Mouse (Mus musculus) left cerebral cortex, adult 8-10 months (tissue): ENCODE data around the gene Cadm1. TPM values are rescaled to one million over a fixed set of nuclear protein-coding genes. Genes with fewer than 3 reads are reported as not detected.

Experiments used
- DNase-seq, 2 experiments: peaks; one replicate each; pipeline ENCODE4 v3.0.0; 2022; ENCODE audit warnings: low spot score in 2 of 2
- total RNA-seq, 4 experiments: library from RNA; stranded (reverse); gene quantifications; 2 replicates each; pipeline ENCODE4 v1.2.4; 2022

Cadm1 gene
- total RNA-seq, 4 experiments from 2014 or later: 218 to 230 (median 223) TPM

DNA sequence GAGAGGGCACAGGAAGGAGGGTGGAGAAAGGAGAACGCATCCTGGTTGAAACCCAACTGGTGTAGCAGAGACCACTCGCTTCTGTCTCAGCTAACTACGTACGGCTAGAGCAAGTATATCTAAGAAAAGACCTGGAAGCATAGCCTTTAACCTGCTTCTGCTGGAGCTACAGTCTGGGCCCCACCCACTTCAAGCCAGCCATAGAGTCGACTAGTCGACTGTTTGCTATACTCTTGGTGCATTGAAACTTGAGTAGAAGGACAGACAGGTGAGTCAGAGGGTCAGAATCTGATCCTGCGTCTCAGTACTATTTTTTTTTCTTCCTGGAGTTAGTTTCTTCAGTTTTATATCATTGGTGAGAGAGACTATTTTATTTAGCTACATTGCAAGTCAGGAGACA is 78.5 kb downstream of the Cadm1 start:
- no peak for DNase-seq

DNA sequence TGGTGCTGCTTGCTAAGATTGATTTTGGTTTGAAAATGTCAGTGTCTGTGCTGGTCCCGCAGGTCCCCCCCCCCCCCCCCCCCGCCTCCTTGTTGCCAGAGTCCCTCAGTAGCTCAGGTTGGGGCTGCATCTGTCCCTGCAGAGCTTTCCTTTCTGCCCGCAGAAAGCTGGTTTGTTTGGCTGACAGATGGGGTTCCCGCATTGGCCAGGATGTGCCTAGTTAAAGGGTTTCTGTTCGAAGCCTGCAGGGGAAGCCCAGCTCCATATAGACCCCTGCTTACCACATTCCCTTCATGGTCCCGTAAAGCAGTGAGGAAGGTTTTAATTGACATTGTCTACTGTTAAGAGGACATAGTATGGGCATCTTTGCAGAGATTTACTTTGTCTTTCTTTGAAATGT is 78.9 kb downstream of the Cadm1 start:
- no peak for DNase-seq

DNA sequence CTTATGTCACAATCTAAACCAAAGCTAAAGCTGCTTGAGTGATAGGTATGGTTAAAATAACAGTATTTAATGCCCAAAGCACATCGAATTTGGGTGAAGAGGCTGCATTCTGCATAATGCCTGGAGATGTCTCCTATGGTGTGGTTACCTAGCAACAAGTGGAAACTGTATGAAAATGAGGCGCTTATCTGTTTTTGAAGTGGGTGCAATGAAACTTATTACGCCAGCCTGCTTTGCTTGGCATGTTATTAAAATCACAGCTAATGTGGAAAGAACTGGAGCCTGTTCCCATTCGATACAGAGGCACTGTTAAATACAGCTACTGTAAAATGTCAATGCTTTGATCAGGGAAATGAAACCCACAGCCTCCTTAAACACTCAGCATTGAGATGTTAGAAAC is 79.5 kb downstream of the Cadm1 start:
- no peak for DNase-seq

DNA sequence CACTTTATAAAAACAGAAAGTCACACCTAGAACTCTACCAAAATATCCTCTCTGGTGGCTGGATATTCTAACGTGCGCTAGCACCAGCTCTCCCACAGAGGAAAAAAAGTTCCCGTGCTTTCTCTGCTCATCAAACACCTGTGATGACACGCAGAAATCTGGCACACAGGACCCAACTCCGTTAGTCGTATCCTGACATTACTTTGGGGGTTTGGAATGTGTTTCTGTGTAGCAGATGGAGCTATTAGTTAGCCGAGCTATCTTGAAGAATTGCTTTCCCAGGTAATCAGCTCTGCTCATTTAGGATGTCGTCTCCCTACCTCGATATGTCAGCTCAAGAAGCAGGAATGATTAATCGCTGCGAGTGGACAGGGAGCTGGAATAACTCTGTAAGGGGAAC is 80.3 kb downstream of the Cadm1 start:
- no peak for DNase-seq

DNA sequence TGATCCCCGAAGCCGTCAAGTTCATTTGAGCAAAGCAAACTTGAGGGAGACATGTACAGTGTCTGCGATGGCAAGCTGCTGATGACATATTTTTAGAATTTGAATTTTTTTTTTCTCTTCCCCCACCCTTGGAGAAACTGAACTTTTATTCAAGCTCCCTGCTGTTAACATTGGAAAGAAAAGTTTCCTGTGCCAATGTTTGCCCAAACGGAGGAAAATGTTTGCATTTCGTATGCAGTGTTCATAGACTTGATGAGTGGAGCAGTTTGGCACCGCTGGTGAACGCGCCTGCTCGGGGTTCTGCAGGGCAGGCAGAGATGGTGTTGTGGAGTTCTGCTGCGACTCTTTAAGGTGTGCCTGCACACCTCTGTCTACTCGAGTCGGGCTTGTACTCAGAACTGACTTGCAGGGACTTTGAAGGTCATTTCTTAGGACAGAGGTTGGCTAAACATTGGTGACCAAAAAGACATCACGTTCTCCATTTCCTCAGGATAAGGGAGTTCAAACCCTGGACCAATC is 83.0 kb downstream of the Cadm1 start:
- DNase-seq: no peak

DNA sequence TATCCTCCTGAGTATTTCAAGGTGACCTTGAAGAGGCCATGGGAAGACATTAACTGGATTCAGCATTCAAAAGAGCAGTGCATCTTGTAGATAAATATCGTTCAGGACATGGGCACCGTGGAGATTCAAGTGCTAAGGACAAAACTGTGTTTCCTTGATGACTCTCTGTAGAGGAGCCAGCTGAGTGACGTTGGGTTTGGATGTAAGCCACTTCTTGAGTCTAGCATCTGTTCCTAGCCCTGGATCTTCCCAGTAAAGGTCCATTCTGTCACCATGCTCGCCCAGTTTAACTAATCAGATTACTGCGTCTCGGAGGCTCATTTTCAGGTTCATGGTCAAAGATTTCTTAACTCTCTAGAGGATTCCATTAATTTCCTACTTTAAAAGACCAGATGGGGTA is 85.1 kb downstream of the Cadm1 start:
- no peak for DNase-seq

DNA sequence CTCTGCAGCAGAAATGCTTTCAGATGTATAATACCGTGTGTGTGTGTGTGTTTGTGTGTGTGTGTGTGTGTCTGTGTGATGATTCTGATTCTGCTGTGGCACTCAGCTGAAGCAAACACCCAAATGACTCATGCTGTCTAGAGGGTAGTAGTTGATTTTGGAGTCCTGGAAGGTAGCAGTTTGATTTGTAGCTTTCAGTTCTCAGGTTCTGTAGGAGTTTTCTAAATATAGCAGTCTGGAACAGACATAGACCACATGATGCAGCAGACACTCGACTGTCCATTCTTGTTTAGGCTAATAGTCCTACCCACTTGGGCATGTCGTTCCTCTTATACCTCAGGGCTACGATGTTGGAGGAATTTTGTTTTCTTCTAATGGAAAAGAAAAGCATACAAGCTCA is 86.4 kb downstream of the Cadm1 start:
- no peak for DNase-seq

DNA sequence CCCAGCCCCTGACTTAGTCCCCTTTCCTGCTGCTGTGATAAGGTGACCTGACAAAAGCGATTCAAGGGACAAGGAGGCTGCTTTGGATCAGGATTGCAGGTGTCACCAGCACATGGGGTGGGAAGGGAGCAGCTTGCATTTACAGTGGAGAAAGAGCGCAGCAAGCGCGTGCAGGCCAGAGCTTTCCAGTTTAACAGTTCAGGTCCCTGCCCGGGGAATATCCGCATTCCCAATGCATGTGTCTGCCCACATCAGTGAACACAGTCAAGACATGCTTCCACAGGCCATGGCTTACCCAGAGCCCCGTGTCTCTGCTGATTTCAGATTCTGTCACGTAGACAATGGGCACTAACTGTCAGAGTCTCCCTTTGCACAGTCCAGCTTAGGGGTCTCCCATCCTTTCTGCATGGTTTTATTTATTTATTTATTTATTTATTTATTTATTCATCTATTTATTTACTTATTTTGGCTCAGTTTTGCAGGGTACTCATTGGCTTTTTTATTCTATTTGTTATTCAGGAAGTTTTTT is 89.6 kb downstream of the Cadm1 start:
- no peak for DNase-seq

DNA sequence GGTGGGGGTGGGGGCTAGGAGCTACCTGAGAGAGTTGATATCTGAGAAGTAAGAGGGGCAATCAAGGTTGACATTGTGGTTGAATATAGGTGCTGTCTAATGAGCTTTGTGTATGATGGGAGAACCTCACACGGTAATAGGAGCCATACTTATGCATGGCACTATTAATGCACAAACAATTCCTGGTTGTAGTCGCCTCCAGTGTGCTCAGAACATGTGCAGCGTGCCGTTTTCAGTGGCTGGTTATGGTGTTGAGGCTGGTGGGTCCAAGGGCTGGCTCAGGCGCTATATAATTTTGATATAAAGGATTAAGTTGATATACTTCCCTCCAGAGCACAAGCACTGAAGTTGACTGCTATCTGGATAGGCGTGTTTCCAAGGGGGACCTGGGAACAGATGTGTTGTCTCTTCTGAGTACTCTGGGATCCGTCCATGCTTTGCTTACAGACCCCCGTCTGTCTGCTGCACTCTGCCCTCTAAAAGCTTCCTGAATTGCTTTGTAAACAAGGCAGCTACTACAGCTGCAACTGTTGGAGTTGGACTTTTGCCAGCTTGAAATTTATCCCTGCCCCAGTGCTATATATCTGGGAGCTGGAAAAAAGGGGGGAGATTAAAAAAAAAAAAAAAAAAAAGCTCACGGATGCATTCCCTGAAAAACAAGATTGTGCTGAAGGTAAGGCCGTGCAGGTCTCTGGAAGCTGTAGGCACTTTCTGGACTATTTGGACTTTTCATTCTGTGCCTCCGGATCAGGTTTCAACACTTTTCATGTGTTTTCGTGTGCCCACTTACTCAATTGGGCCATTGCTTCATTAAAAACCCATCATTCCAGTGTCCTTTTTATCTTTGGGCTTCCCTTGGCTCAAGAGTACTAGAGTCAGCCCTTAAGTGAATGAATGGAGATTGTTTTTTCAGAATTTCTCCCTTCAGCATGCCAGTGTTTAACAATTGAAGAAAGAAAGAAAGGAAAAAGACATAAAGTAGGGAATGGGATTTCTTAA is 93.8 kb downstream of the Cadm1 start:
- no peak for DNase-seq

DNA sequence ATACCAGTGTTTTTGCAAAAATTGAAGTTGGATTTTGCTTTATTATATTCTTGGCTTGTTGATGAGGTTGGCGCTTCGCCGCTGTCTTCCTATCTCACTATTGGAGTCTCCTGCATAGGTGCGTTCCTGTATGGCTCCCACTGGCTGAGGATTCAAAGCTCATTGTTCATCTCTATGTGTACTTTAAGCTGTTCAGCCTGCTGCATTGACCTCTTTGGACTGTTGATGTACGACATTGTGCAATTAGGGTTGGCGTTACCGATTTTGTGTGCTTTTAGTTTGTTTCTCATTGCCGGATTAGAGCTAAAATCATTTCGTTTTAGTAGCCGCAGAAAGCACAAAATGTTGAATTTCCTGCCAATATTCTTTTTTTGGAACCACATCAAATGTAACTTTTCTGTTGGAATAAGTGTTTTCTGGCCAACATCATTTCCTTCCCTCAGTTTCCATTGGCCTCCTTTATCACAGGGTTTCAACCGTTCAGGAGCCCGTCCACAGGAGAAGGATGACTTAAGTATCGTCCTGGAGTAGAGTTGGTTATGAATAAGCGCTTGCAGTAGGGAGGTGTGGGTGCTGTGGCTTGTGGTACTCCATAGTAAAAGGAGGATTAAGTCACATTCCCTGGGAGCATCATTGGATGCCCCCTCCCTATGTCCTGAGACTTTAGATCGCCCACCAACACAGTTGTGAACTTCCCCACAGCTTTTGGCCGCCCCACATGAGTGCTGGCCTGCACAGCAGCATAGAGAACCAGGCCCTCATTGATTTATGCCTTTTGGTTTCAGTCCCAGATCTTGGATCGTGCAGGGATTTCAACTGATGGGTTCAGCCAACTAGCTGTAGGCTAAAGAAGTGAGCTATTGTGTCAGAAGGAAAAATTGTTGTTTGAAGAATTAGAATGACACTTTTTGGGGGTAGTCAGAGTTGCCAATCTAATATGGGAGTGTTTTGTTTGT is 94.9 kb downstream of the Cadm1 start:
- DNase-seq: no peak

DNA sequence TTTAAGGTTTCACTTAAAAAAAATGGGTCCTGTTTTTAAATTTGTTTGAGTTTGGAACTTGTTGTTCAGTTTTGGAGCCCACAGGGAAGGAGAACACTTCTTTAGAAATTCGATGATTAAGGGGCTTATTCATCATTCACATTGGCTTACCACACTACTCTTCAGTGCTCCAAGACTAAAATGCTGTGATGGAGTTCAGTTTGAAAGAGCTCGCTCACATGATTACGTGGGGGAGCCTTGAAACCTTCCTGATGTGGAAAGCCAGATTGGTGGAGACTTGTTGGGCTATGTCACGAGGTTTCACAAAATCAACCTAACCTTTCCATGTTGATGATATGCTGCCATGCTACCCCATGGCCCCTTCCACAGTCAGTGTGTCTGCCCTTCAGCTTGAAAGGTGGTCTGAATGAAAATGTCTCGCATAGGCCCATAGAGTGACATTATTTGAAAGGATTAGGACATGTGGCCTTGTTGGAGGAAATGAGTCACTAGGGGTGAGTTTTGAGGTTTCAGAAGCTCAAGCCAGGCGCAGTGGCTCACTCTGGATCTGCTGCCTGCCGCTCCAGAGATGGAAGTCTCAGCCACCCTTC is 95.7 kb downstream of the Cadm1 start:
- no peak for DNase-seq

DNA sequence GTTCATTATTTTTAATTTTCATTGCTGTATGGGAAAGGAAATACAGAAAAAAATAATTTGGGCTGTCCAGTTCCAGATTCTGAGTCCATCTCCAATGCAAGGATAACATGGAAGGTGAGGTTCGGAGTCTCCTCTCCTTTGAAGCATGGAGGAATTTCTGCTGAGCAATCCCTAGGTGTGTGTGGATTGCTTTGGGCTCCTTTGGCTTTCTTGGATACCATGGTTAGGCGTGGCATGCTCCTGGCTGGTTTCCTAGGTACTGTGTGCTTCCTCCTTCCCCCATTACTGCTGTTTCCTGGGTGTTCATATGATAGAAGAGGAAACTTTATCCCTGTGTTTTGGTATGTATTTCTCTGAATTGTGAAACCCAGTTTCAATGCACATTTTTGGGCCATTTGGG is 98.0 kb downstream of the Cadm1 start:
- no peak for DNase-seq

DNA sequence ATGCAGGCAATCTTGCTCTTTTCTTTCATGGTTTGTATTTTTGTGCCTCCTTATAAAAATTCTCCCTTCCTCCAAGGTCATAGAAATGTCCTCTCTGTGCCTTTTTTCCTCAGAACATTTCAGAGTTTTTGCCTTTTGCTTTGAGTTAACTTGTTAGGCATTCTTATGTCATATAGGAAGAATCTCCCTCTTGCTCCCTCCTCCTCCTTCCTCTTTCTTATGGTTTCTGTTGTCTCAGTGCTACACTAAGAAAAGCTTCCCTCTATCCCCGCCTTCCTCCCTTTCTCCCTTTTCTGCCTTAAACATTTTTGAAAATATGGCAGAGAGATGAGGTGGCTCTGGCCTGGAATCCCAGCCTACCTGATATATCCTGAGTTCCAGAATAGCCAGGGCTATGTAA is 98.6 kb downstream of the Cadm1 start:
- DNase-seq: no peak

DNA sequence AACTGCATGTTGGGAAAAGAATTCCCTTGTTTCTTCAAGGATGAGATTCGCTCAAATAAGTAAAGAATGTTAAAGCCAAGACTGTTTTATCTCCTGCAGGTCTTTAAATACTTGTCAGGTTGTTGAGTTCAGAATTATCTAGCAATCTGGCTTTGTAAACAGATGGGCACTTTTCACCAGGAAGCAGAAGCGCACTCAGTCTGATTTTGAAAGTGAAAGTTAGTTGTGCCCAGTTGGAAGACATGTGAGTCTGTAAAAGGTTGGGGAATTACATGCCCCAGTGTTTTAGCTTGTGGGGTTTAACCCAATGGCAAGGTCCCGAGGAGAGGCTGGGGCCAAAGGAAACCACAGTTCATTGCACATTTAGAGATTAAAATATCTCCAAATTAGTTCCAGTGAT is 104.7 kb downstream of the Cadm1 start:
- no peak for DNase-seq

DNA sequence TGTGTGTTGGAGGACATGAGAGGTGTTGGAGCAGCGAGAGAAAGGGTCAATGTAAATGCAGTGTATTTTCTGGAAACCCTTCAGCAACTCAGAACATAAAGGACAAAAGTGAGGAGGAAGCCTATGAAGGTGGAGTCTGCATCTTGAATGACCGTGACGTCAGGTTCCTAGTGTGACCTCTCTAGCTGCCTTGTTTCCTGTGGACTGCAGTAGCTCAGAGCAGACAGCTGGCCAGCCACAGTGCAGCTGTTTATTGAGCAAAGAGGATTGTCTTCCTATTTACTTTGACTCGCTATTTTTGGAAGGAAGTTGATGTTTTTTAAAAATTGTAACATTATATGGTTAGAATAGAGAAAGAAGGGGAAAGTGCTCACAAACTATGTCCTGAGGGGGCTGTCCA is 112.7 kb downstream of the Cadm1 start:
- DNase-seq: no peak

DNA sequence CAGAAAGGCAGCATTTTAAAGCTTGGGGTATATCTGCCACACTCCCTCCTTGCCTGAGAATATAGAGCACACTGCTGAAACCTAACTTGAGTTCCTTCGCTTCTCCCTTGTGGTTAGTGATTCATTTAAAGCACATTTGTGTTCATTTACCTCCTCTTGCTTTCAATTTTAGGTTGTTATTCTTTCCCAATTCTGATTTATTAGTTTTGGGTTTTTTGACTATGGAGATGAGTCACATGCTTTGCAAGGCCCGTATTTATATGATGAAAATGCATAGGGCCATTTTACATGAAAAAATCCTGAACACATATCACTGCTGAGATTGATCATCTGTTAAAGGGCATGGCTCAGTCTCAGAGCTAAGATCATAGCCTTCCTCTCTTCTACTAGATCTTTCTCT is 115.1 kb downstream of the Cadm1 start:
- DNase-seq: no peak

DNA sequence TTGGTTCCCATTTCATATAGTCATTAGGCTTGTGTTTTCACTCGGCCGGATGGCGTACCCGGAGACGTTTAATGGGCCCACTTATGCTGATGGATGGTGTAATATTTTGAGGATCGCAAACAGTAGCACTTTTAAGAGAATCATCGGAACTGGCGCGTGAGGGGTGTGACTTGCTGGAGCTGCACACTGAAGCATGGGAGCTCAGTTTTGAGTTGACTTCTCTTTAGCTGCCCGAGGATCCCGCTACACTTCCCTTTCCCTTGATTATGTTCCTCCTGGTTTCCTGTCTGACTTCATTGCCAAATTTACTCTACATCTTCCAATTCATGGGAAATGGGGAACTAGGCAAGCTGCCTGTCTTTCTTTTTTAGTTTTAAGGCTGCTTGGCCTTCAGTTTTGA is 121.5 kb downstream of the Cadm1 start:
- DNase-seq: no peak

DNA sequence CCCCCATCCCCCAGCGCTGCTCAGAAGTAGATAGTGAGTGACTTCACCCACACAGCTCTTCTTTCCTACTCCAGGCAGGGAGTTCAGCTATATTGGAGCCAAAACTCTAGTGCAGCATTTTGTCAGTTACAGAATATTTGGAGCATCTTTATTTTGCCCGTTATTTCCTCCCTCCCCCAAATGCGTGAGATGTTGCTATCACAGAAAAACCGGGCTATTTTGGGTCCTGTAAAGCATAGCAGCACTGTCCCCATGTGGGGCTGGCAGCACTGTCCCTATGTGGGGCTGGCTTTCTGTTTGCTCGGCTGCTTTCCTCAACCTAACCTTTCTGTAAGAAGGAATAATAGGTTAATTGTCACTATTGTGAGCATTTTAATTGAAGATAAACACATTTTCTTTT is 122.2 kb downstream of the Cadm1 start:
- DNase-seq: no peak

DNA sequence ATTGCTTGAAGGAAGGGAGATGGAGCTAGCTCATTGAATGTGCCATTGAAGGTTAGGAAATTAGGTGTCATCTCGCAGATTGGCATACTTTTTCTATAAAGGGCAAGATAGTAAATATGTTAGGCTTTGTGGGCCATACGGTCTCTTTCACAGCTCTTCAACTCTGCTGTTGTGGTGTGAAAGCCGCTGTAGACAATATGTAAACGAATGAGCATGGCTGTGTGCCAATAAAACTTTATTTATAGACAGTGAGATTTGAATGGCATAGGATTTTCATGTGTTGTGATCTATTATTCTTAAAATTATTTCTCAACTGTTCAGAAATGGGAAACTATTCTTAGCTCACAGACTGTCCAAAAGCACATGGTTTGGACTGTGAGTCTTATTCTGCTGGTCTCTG is 123.0 kb downstream of the Cadm1 start:
- DNase-seq: no peak

DNA sequence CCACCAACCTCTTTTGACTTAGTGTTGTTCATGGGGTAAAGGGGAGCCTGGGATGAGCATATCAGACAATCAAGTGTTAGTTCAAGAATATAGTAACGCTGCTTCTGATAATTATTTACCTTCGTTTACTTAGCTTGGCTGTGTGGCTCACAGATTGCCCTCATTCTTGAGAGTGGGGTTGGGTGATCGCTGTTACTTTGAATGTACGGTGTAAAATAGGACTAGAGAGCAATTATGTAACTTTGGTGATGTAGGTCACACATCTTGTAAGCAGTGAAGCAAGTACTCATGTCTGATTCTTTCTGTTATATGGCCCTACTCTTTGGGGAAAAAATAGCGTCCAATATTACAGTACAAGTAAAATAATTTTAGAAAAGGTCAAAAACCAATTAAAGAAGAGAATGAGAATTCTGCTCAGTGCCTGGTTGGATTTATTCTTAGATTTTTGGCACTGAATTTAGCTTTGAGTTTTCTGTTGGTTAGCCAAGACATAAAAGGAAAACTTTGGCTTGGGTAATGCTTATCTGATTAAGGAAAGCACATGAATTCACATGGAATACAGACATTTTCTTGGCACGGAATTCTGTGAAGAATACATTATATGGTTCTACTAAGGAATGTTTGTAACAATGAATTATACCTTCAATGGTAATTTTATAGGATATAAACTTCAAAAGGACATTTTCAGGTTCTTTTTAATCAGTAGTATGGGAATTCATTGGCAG is 129.6 kb downstream of the Cadm1 start:
- DNase-seq: no peak

DNA sequence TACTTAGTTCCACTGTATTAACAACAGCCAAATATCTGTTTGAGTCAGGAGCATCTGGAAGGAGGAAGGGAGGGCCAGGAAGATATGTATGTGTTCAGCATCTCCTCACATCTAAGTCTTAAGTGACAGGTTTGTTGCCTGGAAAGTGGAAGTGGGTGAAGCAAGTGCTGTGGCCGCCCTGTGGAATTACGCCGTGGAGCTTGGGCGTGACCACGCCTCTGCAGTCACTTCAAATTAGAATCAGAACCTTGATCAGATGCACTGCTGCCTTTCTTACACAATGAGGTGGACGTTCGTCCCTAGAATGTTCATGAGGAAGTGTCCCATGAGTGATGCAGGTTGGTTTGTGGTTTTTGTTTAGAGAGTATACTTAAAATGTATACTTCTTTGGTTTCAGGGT is 131.6 kb downstream of the Cadm1 start:
- no peak for DNase-seq
